Mouse (Mus musculus) hindbrain, embryonic 15.5 days (tissue): ENCODE measurements around the gene BC048562. TPM values are rescaled to one million over a fixed set of nuclear protein-coding genes. Genes with fewer than 3 reads are reported as not detected.
A peak's percentile ranks its signal among the peaks of the same experiment; 100 is the strongest.

Experiments used
- ATAC-seq: fragments of 200-750 bp; cut with Nextera tagmentation; 2 replicates; pipeline ENCODE4 v1.8.0; 2017; ENCODE audit warnings: low read depth, moderate number of reproducible peaks, moderate TSS enrichment; ENCODE audit not compliant: low FRiP score
- H3K27ac ChIP-seq: fragments of 300-500 bp; sonication (generic); replicated peaks from 2 replicates; pipeline ENCODE4 v1.5.1; 2015; ENCODE audit warnings: mild to moderate bottlenecking, inconsistent platforms
- H3K27me3 ChIP-seq: fragments of 300-500 bp; sonication (generic); 2 replicates; pipeline ENCODE4 v1.6.1; 2015; ENCODE audit warnings: control low read depth, inconsistent platforms
- H3K36me3 ChIP-seq: fragments of 300-500 bp; sonication (generic); 2 replicates; pipeline ENCODE4 v1.6.1; 2015; ENCODE audit warnings: control low read depth, inconsistent platforms
- H3K4me1 ChIP-seq: fragments of 300-500 bp; sonication (generic); replicated peaks from 2 replicates; pipeline ENCODE4 v1.6.1; 2015; ENCODE audit warnings: control low read depth, inconsistent platforms
- H3K4me2 ChIP-seq: fragments of 300-500 bp; sonication (generic); 2 replicates; pipeline ENCODE4 v1.6.1; 2015; ENCODE audit warnings: moderate library complexity, mild to moderate bottlenecking, inconsistent platforms
- H3K4me3 ChIP-seq: fragments of 300-500 bp; sonication (generic); 2 replicates; pipeline ENCODE4 v1.5.1; 2015; ENCODE audit warnings: mild to moderate bottlenecking, inconsistent platforms
- H3K9ac ChIP-seq: fragments of 300-500 bp; sonication (generic); 2 replicates; pipeline ENCODE4 v1.6.1; 2015; ENCODE audit warnings: inconsistent platforms
- H3K9me3 ChIP-seq: fragments of 300-500 bp; sonication (generic); 2 replicates; pipeline ENCODE4 v1.6.1; 2016; ENCODE audit warnings: control low read depth, inconsistent platforms
- WGBS: fragments of 180-500 bp; shearing (Covaris S2); methylation state at CpG from one replicate; pipeline ENCODE4 v1.1.7; 2015; 5-methylcytosine and 5-hydroxymethylcytosine counted together
- polyA plus RNA-seq: library from polyadenylated mRNA; unstranded; fragments of >200 nt; fragmentation: Nextera tagmentation; extraction: Ambion mirVana; gene quantifications from 2 replicates; pipeline ENCODE4 v1.2.1, GENCODE M21; 2015

BC048562 gene
- polyA plus RNA-seq, 1 experiment from 2014 or later = not detected

DNA sequence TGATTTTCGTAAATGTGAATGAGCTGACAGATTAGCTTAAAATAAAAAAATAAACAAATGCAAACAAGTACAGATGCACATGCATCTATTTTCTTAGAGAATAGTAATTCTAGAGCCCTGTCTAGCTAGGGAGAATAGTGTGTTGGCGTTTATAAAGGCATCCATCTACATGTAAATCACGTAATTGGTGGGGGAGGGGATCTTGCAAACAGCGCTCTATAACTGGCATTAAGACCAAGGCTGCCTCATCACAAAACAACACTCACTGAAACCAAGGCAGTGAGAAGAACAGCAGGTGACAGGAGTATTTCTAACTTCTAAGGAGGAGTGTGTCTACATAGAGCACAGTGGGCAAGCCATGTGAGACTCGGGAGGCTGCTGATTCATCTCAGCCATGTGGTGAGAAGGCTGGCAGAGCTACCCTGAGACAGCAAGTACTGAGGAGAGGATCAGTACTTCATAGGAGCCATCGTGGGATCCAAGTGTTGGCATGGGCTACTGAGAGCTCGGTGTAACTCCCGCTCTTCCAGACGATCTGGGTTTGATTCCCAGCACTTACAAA lies 24.8 kb upstream of the BC048562 start:
- H3K9me3 ChIP-seq = no peaks in the 10 kb centered on the region
- no peak overlapping the region for H3K4me2 ChIP-seq
- no peaks in the 10 kb centered on the region for H3K4me1 ChIP-seq
- no peak overlapping the region for H3K9ac ChIP-seq
- ATAC-seq = no peak
- 75% methylated on average over 9 of the region's 9 CpGs for WGBS
- no peaks in the 10 kb centered on the region for H3K27me3 ChIP-seq
- no peak overlapping the region for H3K27ac ChIP-seq
- no peak overlapping the region for H3K4me3 ChIP-seq
- no peaks in the 10 kb centered on the region for H3K36me3 ChIP-seq

DNA sequence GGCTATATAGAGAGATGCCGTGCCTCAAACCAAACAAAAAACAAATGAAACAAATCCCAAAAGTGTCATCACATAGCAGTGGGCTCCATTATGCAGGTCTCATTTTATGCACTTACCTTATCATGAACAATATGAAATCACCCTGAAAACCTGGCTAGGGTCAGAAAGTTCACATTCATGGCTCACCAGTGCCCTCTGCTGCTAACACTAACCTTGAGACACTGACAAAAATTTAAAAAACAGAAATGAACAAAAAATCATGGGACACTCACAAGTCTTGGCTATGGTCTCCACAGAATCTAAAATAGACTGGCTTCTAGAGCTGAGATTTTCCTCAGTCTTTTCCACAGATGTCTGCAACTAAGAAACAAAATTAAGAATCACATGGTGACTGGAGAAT lies 24.1 kb upstream of the BC048562 start:
- H3K27me3 ChIP-seq = no peaks in the 10 kb centered on the region
- H3K27ac ChIP-seq = no peak overlapping the region
- H3K9ac ChIP-seq = no peak overlapping the region
- 58% methylated on average over 1 of the region's 1 CpGs for WGBS
- no peak overlapping the region for H3K4me2 ChIP-seq
- H3K4me1 ChIP-seq = no peaks in the 10 kb centered on the region
- no peaks in the 10 kb centered on the region for H3K9me3 ChIP-seq
- no peak for ATAC-seq
- no peaks in the 10 kb centered on the region for H3K36me3 ChIP-seq
- no peak overlapping the region for H3K4me3 ChIP-seq

DNA sequence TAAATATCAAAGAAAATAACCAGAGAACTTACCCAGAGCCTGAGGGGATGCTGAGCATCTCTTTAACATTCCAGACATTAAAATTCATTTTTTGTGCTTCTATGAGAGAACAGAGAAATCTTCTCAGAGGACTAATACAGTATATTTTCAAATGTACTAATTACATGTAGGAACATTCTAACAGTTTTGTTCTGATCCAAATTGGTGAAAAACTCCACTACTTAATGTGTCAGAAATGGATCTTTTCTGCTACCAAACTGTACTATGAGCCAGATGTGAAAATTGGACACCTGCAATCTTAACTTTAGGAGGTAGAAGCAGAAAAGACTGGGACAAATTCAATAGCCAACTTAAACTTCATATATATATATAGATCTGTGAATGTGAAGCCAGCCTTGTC lies 7.9 kb upstream of the BC048562 start, which contains the start of gene Ccdc36:
TSS of gene Ccdc36 (minus strand) at position 101 of the 400 bp plus-strand sequence.
- Histone ChIP-seq H3K4me1 (no peaks in the 10 kb centered on the region), H3K4me2 (no peak within 1 kb of the TSS), H3K9ac (no peak within 1 kb of the TSS), H3K4me3 (no peak within 1 kb of the TSS), H3K27me3 (no peaks in the 10 kb centered on the region), H3K9me3 (no peaks in the 10 kb centered on the region), H3K36me3 (no peaks in the 10 kb centered on the region), H3K27ac (no peak within 1 kb of the TSS)
- ATAC-seq = no peak

DNA sequence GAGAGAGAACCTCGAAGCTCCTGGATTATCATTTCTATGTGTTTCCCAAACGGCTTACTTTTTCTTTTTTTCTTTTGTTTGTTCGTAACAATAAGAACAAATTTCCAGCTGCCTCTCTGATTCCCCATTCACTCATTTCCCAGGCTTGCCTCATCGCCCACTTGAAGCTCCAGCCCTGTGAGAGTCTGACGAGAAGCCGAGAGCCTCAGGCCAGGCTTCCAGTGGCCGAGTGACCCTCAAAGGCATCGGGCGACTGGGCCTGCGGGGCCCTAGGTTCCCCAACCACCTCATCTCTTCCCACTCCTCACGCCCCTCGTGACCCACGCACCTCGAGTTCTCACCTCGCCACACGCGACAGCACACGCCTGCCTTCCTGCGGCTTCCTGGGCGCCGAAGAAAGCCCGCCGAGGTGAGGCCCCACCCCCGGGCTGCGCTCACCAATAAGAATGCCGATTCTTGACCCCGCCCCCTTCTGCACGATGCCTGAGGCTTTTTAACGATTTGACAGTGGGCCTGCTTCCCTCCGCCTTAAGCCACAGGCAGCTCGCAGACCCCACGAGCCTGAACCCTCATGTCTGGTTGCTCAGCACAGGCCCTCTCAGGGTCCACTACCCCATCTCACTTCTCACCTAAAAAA lies 4.7 kb upstream of the BC048562 start:
- no peaks in the 10 kb centered on the region for H3K9me3 ChIP-seq
- H3K4me3 ChIP-seq = peak overlapping the region; percentile 27
- H3K27ac ChIP-seq = no peak overlapping the region
- peak overlapping the region; percentile 51 for H3K4me2 ChIP-seq
- no peaks in the 10 kb centered on the region for H3K36me3 ChIP-seq
- no peaks in the 10 kb centered on the region for H3K4me1 ChIP-seq
- H3K27me3 ChIP-seq = no peaks in the 10 kb centered on the region
- ATAC-seq = 0 out of 2 replicates have a peak, but pooled peaks have one; percentile 45
- WGBS = 44% methylated on average over 32 of the region's 32 CpGs
- H3K9ac ChIP-seq = no peak overlapping the region

DNA sequence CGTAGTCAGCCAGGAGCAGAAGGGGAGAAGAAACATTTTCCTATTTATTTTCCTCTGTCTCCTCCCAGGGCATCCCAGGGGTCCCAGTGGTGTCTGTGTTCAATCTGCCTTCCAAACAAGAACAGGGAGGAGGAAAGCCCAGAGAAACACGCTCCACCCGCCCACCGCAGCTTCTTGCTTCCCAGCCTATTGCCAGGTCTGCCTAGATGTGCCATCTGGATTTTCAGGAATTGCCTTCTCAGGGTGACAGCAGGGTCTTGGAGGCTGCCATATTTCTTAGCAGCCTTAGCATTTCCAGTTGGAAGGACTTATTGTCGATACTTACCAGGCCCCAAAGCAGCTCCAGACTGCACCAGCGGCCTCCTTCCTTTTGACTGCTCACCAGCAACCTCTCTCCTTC lies 2.9 kb downstream of the BC048562 start:
- Histone ChIP-seq H3K36me3 (no peaks in the 10 kb centered on the region), H3K9me3 (no peaks in the 10 kb centered on the region), H3K27ac (no peak overlapping the region), H3K27me3 (no peaks in the 10 kb centered on the region), H3K9ac (no peak overlapping the region), H3K4me3 (no peak overlapping the region), H3K4me1 (no peaks in the 10 kb centered on the region), H3K4me2 (no peak overlapping the region)
- ATAC-seq = no peak
- WGBS = 80% methylated on average over 6 of the region's 6 CpGs

DNA sequence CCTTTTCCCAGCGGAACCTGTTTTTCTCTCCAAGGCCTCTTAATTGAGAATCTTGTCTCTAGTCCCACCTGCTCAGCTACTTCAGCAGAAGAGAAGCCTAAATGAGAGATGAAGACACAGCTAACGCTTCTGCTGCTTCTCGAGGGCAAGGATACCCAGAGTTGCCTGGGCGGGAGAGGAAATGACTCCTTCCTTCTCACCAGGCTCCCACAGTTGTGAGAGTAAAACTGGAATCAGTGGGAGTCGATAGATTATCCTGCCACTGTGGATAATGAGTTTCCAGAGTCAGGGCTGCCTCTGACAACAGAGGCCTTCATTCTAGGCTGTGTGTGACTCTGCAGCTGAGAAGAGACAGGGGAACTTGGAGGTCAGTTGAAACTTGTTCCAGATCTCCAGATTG lies 4.2 kb downstream of the BC048562 start:
- no peaks in the 10 kb centered on the region for H3K4me1 ChIP-seq
- H3K9ac ChIP-seq = no peak overlapping the region
- H3K27me3 ChIP-seq = no peaks in the 10 kb centered on the region
- H3K4me3 ChIP-seq = no peak overlapping the region
- no peaks in the 10 kb centered on the region for H3K9me3 ChIP-seq
- H3K36me3 ChIP-seq = no peaks in the 10 kb centered on the region
- no peak for ATAC-seq
- 81% methylated on average over 5 of the region's 5 CpGs for WGBS
- no peak overlapping the region for H3K27ac ChIP-seq
- H3K4me2 ChIP-seq = no peak overlapping the region

DNA sequence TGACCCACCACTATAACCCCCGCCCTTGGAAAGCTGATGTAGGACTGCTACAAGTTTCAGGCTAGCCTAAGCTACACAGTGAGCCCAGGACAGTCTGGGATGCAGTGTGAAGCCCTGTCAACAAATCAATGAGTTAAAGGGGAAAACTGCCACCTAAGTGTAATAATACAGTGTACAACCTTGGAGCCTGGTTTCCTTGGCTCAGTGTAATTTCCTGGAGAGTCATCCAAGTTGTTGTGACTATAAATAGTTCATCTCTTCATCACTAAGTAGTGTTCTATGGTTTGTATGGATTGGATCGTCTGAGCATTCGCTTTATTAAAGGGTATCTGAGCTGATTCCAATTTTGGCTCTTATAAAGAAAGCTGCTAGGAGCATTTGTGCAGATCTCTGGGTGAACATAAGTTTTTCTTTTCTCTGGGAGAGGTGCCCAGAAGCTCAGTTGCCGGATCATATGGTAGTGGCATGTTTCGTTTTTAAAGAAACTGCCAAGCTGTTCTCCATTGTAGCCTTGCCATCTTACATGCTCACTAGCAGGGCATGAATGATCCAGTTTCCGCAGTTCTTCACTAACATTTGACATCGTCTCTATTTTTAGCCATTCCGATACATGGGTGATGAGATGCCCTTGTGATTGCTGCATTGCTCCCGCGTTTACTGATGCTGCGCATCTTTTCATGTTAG lies 5.1 kb downstream of the BC048562 start:
- no peaks in the 10 kb centered on the region for H3K4me1 ChIP-seq
- no peak overlapping the region for H3K4me2 ChIP-seq
- WGBS = 81% methylated on average over 11 of the region's 11 CpGs

DNA sequence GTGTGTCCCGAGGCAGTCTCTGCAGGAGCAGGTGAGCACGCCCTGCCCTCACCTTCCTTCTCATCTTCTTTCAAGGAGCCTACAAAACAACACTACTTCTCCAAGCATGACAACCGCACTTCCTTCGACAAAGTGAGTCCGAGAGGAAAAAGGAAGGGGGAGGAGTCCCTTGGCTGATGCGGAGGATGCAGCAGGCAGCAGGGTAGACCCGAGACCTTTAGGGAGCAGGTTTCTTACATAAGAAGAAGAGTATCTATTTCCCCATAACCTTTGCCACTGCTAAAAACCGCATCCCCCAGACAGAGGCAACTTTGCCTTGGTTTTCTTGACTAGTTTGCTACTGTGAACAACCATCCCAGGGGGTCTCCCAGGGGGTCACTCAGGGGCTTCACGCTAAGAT lies 8.8 kb downstream of the BC048562 start:
- Histone ChIP-seq H3K9me3 (no peaks in the 10 kb centered on the region), H3K27ac (no peak overlapping the region), H3K4me3 (no peak overlapping the region), H3K27me3 (no peaks in the 10 kb centered on the region), H3K9ac (no peak overlapping the region), H3K4me1 (peaks cover 13% of the 10 kb centered on the region), H3K36me3 (peaks cover 11% of the 10 kb centered on the region), H3K4me2 (no peak overlapping the region)
- ATAC-seq = no peak
- WGBS = 73% methylated on average over 9 of the region's 9 CpGs

More for the DNA sequence above, 5.1 kb downstream of the BC048562 start:
- no peaks in the 10 kb centered on the region for H3K36me3 ChIP-seq
- no peak for ATAC-seq
- H3K9ac ChIP-seq = no peak overlapping the region
- no peaks in the 10 kb centered on the region for H3K27me3 ChIP-seq
- no peak overlapping the region for H3K4me3 ChIP-seq
- H3K9me3 ChIP-seq = no peaks in the 10 kb centered on the region
- no peak overlapping the region for H3K27ac ChIP-seq

DNA sequence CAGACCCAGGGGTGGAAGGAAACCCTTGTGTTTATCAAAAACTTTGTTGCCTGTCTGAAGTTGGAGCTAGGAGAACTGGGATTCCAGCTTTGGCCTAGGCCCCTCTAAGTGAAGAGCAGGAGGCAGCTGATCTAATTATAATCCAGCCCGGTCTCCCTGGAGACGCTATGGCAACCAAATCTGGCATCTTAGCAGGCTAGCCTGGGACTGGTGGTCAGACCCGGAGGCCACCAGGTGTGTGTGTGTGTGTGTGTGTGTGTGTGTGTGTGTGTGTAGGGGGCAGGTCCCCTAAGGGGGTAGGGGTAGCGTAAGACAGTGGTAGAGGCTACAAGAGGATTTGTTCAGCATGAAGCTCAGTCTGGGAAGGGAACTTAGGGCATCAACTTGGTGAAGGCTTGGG lies 13.6 kb downstream of the BC048562 start:
- Histone ChIP-seq H3K27ac (peak overlapping the region; percentile 84), H3K36me3 (peaks cover 11% of the 10 kb centered on the region), H3K4me2 (peak overlapping the region; percentile 82), H3K4me3 (peak overlapping the region; percentile 72), H3K9me3 (no peaks in the 10 kb centered on the region), H3K4me1 (peaks cover 46% of the 10 kb centered on the region), H3K9ac (no peak overlapping the region), H3K27me3 (no peaks in the 10 kb centered on the region)
- peak; percentile 12; the same call in 1 of the 2 replicates for ATAC-seq
- WGBS = 22% methylated on average over 4 of the region's 4 CpGs

DNA sequence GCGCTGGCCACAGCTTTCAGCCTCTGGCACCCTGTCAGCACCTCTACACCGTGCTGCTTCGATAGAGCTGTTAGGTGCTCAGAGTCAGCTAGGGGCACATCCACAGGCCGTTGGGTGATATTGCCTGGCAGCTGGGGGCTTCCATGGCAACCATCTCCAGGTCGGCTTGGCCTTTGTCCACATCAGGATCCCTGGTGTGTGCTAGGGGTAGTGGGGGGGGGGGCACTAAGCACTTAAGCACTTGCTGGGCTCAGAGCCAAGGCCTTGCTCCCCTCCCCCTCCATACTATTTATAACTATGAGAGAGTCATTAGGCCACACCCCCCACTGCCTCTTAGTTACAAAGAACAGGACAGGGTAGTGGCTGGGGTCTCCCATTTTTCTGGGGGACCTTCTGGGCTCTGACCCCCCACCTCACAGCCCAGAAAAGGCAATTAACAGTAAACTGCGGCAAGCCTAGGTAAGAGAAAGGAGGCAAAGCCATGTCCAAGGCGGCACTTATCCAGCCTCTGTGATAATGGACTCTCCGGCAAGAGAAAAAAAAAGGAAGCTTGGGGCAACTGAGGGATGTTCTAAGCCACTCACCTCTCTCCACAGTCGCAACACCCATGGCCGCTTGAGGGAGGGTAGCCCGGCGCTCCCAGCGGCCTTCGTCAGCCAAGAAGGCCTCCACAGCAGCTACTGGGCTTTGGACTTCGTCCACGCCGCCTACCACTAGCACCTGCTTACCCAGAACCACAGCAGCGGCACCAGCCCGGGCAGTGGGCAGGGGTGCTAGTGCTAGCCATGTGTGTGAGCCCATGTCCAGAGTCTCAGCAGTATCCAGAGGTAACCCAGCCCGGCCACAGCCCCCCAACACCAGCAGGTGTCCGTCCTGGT lies 14.2 kb downstream of the BC048562 start:
- H3K27me3 ChIP-seq = no peaks in the 10 kb centered on the region
- H3K4me1 ChIP-seq = peaks cover 46% of the 10 kb centered on the region
- peak overlapping the region; percentile 72 for H3K4me3 ChIP-seq
- WGBS = 48% methylated on average over 21 of the region's 21 CpGs
- peak overlapping the region; percentile 24; the same call in 1 of the 2 replicates for H3K9ac ChIP-seq
- H3K27ac ChIP-seq = peak overlapping the region; percentile 84
- no peaks in the 10 kb centered on the region for H3K9me3 ChIP-seq
- H3K36me3 ChIP-seq = peaks cover 11% of the 10 kb centered on the region
- peak; percentile 19 for ATAC-seq
- peak overlapping the region; percentile 82 for H3K4me2 ChIP-seq

DNA sequence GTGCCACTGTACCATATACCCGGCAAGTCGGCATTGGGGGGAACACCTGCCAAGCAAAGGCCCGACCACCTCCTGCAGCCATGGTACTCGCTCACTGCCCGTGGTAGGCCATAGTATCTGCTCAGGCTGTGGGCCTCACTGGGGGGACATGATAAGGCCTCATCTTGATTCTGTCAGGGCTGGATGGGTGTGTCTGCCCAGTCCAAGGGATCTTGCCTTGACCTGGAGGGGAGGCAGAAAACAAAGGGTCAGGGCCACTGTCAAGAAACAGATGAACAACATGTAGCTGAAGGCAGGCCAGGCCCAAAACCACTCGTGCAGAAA lies 14.8 kb downstream of the BC048562 start:
- no peak for ATAC-seq
- H3K4me2 ChIP-seq = peak overlapping the region; percentile 82
- peak overlapping the region; percentile 72 for H3K4me3 ChIP-seq
- peaks cover 46% of the 10 kb centered on the region for H3K4me1 ChIP-seq
- peaks cover 11% of the 10 kb centered on the region for H3K36me3 ChIP-seq
- H3K9ac ChIP-seq = peak overlapping the region; percentile 24; the same call in 1 of the 2 replicates
- 75% methylated on average over 6 of the region's 6 CpGs for WGBS
- H3K27ac ChIP-seq = peak overlapping the region; percentile 84
- no peaks in the 10 kb centered on the region for H3K9me3 ChIP-seq
- H3K27me3 ChIP-seq = no peaks in the 10 kb centered on the region
